Mouse (Mus musculus): ENCODE data around the gene 1700010B08Rik. TPM values are rescaled to one million over a fixed set of nuclear protein-coding genes. Genes with fewer than 3 reads are reported as not detected.

The 1700010B08Rik gene
- polyA plus RNA-seq, 1 experiment = 0.05 TPM

- Histone ChIP-seq H3K27me3 (ENCODE audit: control insufficient read depth, insufficient read depth, insufficient read length) (no peaks in the 10 kb centered on the region), H3ac (ENCODE audit: control insufficient read depth, insufficient read length) (no peak overlapping the region), H3K4me2 (ENCODE audit: low read depth) (no peak overlapping the region), H3K36me3 (ENCODE audit: control insufficient read depth, insufficient read depth) (no peaks in the 10 kb centered on the region), H3K79me2 (ENCODE audit: control insufficient read depth, insufficient read depth) (peaks cover 36% of the 10 kb centered on the region), H3K4me3 (no peak overlapping the region)
- TF ChIP-seq SRF (IDR thresholded peaks at IDR 0.05; ENCODE audit: control insufficient read depth, insufficient read length, low read depth) (no peak), TCF12 (IDR thresholded peaks at IDR 0.05; ENCODE audit: insufficient read depth, poor library complexity, severe bottlenecking) (no peak), CEBPB (IDR thresholded peaks at IDR 0.05; ENCODE audit: insufficient read depth, poor library complexity, severe bottlenecking) (no peak), POLR2AphosphoS2 (IDR thresholded peaks at IDR 0.05; ENCODE audit: insufficient read length, low read depth) (no peak)
Observed at GRCm38 (mm10) chr2:173755433-173756144, 36.4 kb downstream of the 1700010B08Rik start.

- no peaks in the 10 kb centered on the region for H3K27me3 ChIP-seq (ENCODE audit: control insufficient read depth, insufficient read depth, insufficient read length)
- H3K36me3 ChIP-seq (ENCODE audit: control insufficient read depth, insufficient read depth) = no peaks in the 10 kb centered on the region
- peaks cover 44% of the 10 kb centered on the region for H3K79me2 ChIP-seq (ENCODE audit: control insufficient read depth, insufficient read depth)
- H3K4me2 ChIP-seq (ENCODE audit: low read depth) = no peak overlapping the region
- H3ac ChIP-seq (ENCODE audit: control insufficient read depth, insufficient read length) = no peak overlapping the region
- TF ChIP-seq REST (IDR thresholded peaks at IDR 0.05; ENCODE audit: insufficient read depth, insufficient read length) = no peak
- TF ChIP-seq SRF (IDR thresholded peaks at IDR 0.05; ENCODE audit: control insufficient read depth, insufficient read length, low read depth) = no peak
- no peak for TF ChIP-seq CEBPB (IDR thresholded peaks at IDR 0.05; ENCODE audit: insufficient read depth, poor library complexity, severe bottlenecking)
- no peak for TF ChIP-seq TCF12 (IDR thresholded peaks at IDR 0.05; ENCODE audit: insufficient read depth, poor library complexity, severe bottlenecking)
- TF ChIP-seq E2F4 (IDR thresholded peaks at IDR 0.05; ENCODE audit: insufficient read depth) = no peak
- TF ChIP-seq MAX (IDR thresholded peaks at IDR 0.05; ENCODE audit: low read depth) = no peak
- no peak for TF ChIP-seq USF1 (IDR thresholded peaks at IDR 0.05; ENCODE audit: low read depth)
- TF ChIP-seq MYOG (IDR thresholded peaks at IDR 0.05; ENCODE audit: control insufficient read depth in 1 of 3, insufficient read depth in 1 of 3, insufficient read length in 2 of 3, low read depth in 2 of 3) = no peak
- TF ChIP-seq TCF3 (IDR thresholded peaks at IDR 0.05; ENCODE audit: insufficient read length, low read depth) = no peak
- no peak for TF ChIP-seq MYOD1 (IDR thresholded peaks at IDR 0.05; ENCODE audit: control insufficient read depth in 1 of 3, insufficient read length in 2 of 3, low read depth in 2 of 3)
- no peak for TF ChIP-seq POLR2A (IDR thresholded peaks at IDR 0.05; ENCODE audit: insufficient read length, low read depth)
- no peak for TF ChIP-seq POLR2AphosphoS2 (IDR thresholded peaks at IDR 0.05; ENCODE audit: insufficient read length, low read depth)
- H3K4me3 ChIP-seq = no peak overlapping the region
Observed at GRCm38 (mm10) chr2:173757624-173758155, 38.5 kb downstream of the 1700010B08Rik start.

- TF ChIP-seq MYOG (IDR thresholded peaks at IDR 0.05; ENCODE audit: control insufficient read depth in 1 of 3, insufficient read depth in 1 of 3, insufficient read length in 2 of 3, low read depth in 2 of 3) (no peak), SRF (IDR thresholded peaks at IDR 0.05; ENCODE audit: control insufficient read depth, insufficient read length, low read depth) (no peak), REST (IDR thresholded peaks at IDR 0.05; ENCODE audit: insufficient read depth, insufficient read length) (no peak), USF1 (IDR thresholded peaks at IDR 0.05; ENCODE audit: low read depth) (no peak), MAX (IDR thresholded peaks at IDR 0.05; ENCODE audit: low read depth) (no peak), POLR2AphosphoS2 (IDR thresholded peaks at IDR 0.05; ENCODE audit: insufficient read length, low read depth) (no peak), MYOD1 (IDR thresholded peaks at IDR 0.05; ENCODE audit: control insufficient read depth in 1 of 3, insufficient read length in 2 of 3, low read depth in 2 of 3) (no peak), POLR2A (IDR thresholded peaks at IDR 0.05; ENCODE audit: insufficient read length, low read depth) (no peak)
- H3K79me2 ChIP-seq (ENCODE audit: control insufficient read depth, insufficient read depth) = peaks cover 61% of the 10 kb centered on the region
- H3K4me3 ChIP-seq = no peak overlapping the region
- H3ac ChIP-seq (ENCODE audit: control insufficient read depth, insufficient read length) = no peak overlapping the region
- H3K4me2 ChIP-seq (ENCODE audit: low read depth) = no peak overlapping the region
- no peaks in the 10 kb centered on the region for H3K27me3 ChIP-seq (ENCODE audit: control insufficient read depth, insufficient read depth, insufficient read length)
- H3K36me3 ChIP-seq (ENCODE audit: control insufficient read depth, insufficient read depth) = peaks cover 9% of the 10 kb centered on the region
Observed at GRCm38 (mm10) chr2:173760607-173761006, 41.4 kb downstream of the 1700010B08Rik start.

GRCm38 (mm10) chr2:173764629-173765028 lies 45.4 kb downstream of the 1700010B08Rik start:
- TF ChIP-seq MAX (IDR thresholded peaks at IDR 0.05; ENCODE audit: low read depth) = no peak
- no peak for TF ChIP-seq E2F4 (IDR thresholded peaks at IDR 0.05; ENCODE audit: insufficient read depth)
- TF ChIP-seq POLR2AphosphoS2 (IDR thresholded peaks at IDR 0.05; ENCODE audit: insufficient read length, low read depth) = no peak
- TF ChIP-seq POLR2A (IDR thresholded peaks at IDR 0.05; ENCODE audit: insufficient read length, low read depth) = no peak
- no peak for TF ChIP-seq TCF3 (IDR thresholded peaks at IDR 0.05; ENCODE audit: insufficient read length, low read depth)
- TF ChIP-seq MYOG (IDR thresholded peaks at IDR 0.05; ENCODE audit: control insufficient read depth in 1 of 3, insufficient read depth in 1 of 3, insufficient read length in 2 of 3, low read depth in 2 of 3) = no peak
- TF ChIP-seq TCF12 (IDR thresholded peaks at IDR 0.05; ENCODE audit: insufficient read depth, poor library complexity, severe bottlenecking) = no peak
- Histone ChIP-seq H3ac (ENCODE audit: control insufficient read depth, insufficient read length) (no peak overlapping the region), H3K4me3 (no peak overlapping the region), H3K36me3 (ENCODE audit: control insufficient read depth, insufficient read depth) (peaks cover 15% of the 10 kb centered on the region), H3K79me2 (ENCODE audit: control insufficient read depth, insufficient read depth) (peaks cover 53% of the 10 kb centered on the region), H3K27me3 (ENCODE audit: control insufficient read depth, insufficient read depth, insufficient read length) (no peaks in the 10 kb centered on the region), H3K4me2 (ENCODE audit: low read depth) (no peak overlapping the region)

- TF ChIP-seq MAX (IDR thresholded peaks at IDR 0.05; ENCODE audit: low read depth) = no peak
- TF ChIP-seq TCF3 (IDR thresholded peaks at IDR 0.05; ENCODE audit: insufficient read length, low read depth) = no peak
- TF ChIP-seq SRF (IDR thresholded peaks at IDR 0.05; ENCODE audit: control insufficient read depth, insufficient read length, low read depth) = no peak
- TF ChIP-seq USF1 (IDR thresholded peaks at IDR 0.05; ENCODE audit: low read depth) = no peak
- TF ChIP-seq CEBPB (IDR thresholded peaks at IDR 0.05; ENCODE audit: insufficient read depth, poor library complexity, severe bottlenecking) = no peak
- no peak for TF ChIP-seq MYOD1 (IDR thresholded peaks at IDR 0.05; ENCODE audit: control insufficient read depth in 1 of 3, insufficient read length in 2 of 3, low read depth in 2 of 3)
- no peak for TF ChIP-seq MYOG (IDR thresholded peaks at IDR 0.05; ENCODE audit: control insufficient read depth in 1 of 3, insufficient read depth in 1 of 3, insufficient read length in 2 of 3, low read depth in 2 of 3)
- TF ChIP-seq POLR2AphosphoS2 (IDR thresholded peaks at IDR 0.05; ENCODE audit: insufficient read length, low read depth) = no peak
- TF ChIP-seq E2F4 (IDR thresholded peaks at IDR 0.05; ENCODE audit: insufficient read depth) = no peak
- no peak for TF ChIP-seq TCF12 (IDR thresholded peaks at IDR 0.05; ENCODE audit: insufficient read depth, poor library complexity, severe bottlenecking)
- no peak for TF ChIP-seq REST (IDR thresholded peaks at IDR 0.05; ENCODE audit: insufficient read depth, insufficient read length)
- no peak for TF ChIP-seq POLR2A (IDR thresholded peaks at IDR 0.05; ENCODE audit: insufficient read length, low read depth)
- H3ac ChIP-seq (ENCODE audit: control insufficient read depth, insufficient read length) = no peak overlapping the region
- H3K4me3 ChIP-seq = no peak overlapping the region
- no peak overlapping the region for H3K4me2 ChIP-seq (ENCODE audit: low read depth)
- H3K27me3 ChIP-seq (ENCODE audit: control insufficient read depth, insufficient read depth, insufficient read length) = no peaks in the 10 kb centered on the region
- peaks cover 15% of the 10 kb centered on the region for H3K36me3 ChIP-seq (ENCODE audit: control insufficient read depth, insufficient read depth)
- peaks cover 36% of the 10 kb centered on the region for H3K79me2 ChIP-seq (ENCODE audit: control insufficient read depth, insufficient read depth)
Observed at GRCm38 (mm10) chr2:173767959-173768595, 48.9 kb downstream of the 1700010B08Rik start.
